Mouse (Mus musculus): ENCODE data around the gene Aldh16a1. TPM values are rescaled to one million over a fixed set of nuclear protein-coding genes. Genes with fewer than 3 reads are reported as not detected.

Gene Aldh16a1
- polyA plus RNA-seq, 1 experiment from 2014 or later: 49.1 TPM

DNA sequence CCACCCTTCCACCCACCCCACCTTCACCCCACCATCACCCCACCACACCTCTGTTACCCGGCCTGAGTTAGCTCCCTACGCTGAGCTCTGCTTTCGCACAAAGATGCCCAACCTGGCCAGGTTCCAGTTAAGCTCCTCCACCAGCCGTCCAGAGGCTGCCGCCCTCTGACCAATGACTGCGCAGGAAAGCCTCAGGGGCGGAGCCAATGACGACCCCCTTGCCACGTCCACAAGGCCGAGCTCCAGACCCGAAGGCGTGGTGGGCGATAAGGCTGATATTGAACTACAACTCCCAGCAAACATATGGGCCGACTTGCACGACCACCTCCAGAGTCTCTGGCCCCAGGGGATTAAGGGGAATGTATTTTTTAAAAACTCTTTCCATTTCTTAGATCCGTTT, 62.3 kb downstream of the Aldh16a1 start, which contains the start of gene Rcn3:
Rcn3 (minus strand) TSS at position 174 of the 400 bp plus-strand sequence.
- peak; percentile 94 for ATAC-seq (ENCODE audit: insufficient number of reproducible peaks, low FRiP score, low TSS enrichment, low read depth)
- H3K4me1 ChIP-seq: peaks cover 34% of the 10 kb centered on the region
- H3K4me2 ChIP-seq: peak within 1 kb of the TSS; percentile 61
- H3K9me3 ChIP-seq: no peaks in the 10 kb centered on the region
- peak within 1 kb of the TSS; percentile 74 for H3K9ac ChIP-seq
- H3K36me3 ChIP-seq: peaks cover 29% of the 10 kb centered on the region
- H3K27me3 ChIP-seq: no peaks in the 10 kb centered on the region
- peak within 1 kb of the TSS; percentile 93 for H3K27ac ChIP-seq
- WGBS: under 1% methylated on average over 16 of the region's 16 CpGs
- H3K4me3 ChIP-seq: peak within 1 kb of the TSS; percentile 61

DNA sequence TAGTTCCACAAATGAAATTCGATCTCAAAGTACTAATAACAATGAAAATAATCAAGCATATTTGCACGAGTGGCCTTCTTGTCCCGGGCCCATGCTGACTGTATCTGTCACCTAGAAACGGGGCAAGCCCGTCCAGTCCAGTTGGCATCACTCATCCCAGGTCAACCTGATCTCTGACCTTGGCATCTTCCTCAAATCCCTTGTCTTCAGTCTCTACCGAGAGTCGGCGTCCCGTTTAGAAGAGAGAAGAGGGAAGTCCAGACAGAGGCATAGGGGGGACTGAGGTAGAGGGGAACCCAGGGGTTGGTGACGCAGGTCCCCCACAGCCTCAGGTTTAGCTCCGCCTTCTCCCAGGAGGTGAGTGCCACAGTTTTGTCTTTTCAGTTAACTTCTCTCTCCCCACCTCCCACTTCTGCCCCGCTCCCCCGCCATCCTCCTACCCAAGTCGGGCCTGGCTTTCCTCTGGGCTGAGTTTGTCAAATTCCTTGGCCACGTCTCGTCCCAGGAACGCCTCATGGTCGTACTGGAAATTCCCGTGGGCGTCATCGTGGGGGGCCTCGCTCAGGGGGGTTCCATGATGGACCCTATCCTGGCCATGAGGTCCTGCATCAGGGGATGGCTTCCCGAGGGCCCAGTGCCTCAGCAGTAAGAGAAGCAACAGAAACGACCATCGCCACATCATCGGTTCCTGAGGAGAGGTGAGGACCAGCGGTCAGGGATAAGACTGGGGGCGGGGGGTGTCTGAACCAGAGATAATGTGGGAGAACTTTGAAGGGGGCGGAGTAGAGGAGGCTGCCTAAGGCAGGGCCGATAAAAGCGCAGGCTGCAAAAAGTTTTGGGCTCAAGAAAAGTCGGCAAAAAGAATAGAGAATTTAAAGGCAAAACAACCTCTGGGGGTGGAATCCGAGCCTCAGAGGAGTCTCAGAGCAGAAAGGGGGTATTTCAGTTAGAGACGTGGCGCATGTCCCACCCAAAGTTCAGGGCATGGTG, 63.1 kb downstream of the Aldh16a1 start:
- 8% methylated on average over 35 of the region's 35 CpGs for WGBS
- Histone ChIP-seq H3K4me1 (peaks cover 34% of the 10 kb centered on the region), H3K9me3 (no peaks in the 10 kb centered on the region), H3K9ac (peak overlapping the region; percentile 74), H3K27me3 (no peaks in the 10 kb centered on the region), H3K4me2 (peak overlapping the region; percentile 61), H3K4me3 (peak overlapping the region; percentile 61), H3K36me3 (peaks cover 33% of the 10 kb centered on the region), H3K27ac (peak overlapping the region; percentile 93)
- ATAC-seq (ENCODE audit: insufficient number of reproducible peaks, low FRiP score, low TSS enrichment, low read depth): 0 out of 2 replicates have a peak, but pooled peaks have one; percentile 49

MicroRNA genes within 50 kb of the gene (microRNA counts, 519-probe panel; counts per million panel counts)
- microRNA mmu-miR-150: 2,254 counts per million, percentile 43 among the panel's probes with 10 or more counts

Small RNA genes within 50 kb of the gene (microRNA-seq; reads per million reads assigned to microRNA genes)
- gene Mir150 (17.8 reads per million, percentile 32 among the genes with 10 or more reads in this experiment), gene Mir5121 (10.0 reads per million, percentile 25 among the genes with 10 or more reads in this experiment), gene Mir7055 (not detected)

Other genes with a start within 250 kb of the Aldh16a1 start
- 68.8 and 71.9 TPM in 2 replicates for gene Ap2a1, start 225.1 kb downstream of the Aldh16a1 start, polyA plus RNA-seq (2015; fragmentation: Nextera tagmentation; extraction: Ambion mirVana)
- 0.17 TPM in 1 of 2 replicates, not detected in the other for gene Tsks, start 211.4 kb downstream of the Aldh16a1 start, polyA plus RNA-seq (2015; fragmentation: Nextera tagmentation; extraction: Ambion mirVana)
- gene Cpt1c, start 179.7 kb downstream of the Aldh16a1 start, polyA plus RNA-seq (2015; fragmentation: Nextera tagmentation; extraction: Ambion mirVana): 27.9 and 28.3 TPM in 2 replicates
- 408 and 429 TPM in 2 replicates for gene Prmt1, start 168.0 kb downstream of the Aldh16a1 start, polyA plus RNA-seq (2015; fragmentation: Nextera tagmentation; extraction: Ambion mirVana)
- gene Irf3, start 156.9 kb downstream of the Aldh16a1 start, polyA plus RNA-seq (2015; fragmentation: Nextera tagmentation; extraction: Ambion mirVana): 101 and 105 TPM in 2 replicates
- gene Bcl2l12, start 155.9 kb downstream of the Aldh16a1 start, polyA plus RNA-seq (2015; fragmentation: Nextera tagmentation; extraction: Ambion mirVana): 58.8 and 59.4 TPM in 2 replicates
- gene Scaf1, start 138.2 kb downstream of the Aldh16a1 start, polyA plus RNA-seq (2015; fragmentation: Nextera tagmentation; extraction: Ambion mirVana): 34.8 TPM in 2 replicates
- 44.9 and 49.1 TPM in 2 replicates for gene Rras, start 136.6 kb downstream of the Aldh16a1 start, polyA plus RNA-seq (2015; fragmentation: Nextera tagmentation; extraction: Ambion mirVana)
- 9.3 and 11.5 TPM in 2 replicates for gene Prr12, start 101.7 kb downstream of the Aldh16a1 start, polyA plus RNA-seq (2015; fragmentation: Nextera tagmentation; extraction: Ambion mirVana)
- 63.0 and 70.3 TPM in 2 replicates for gene Nosip, start 92.2 kb downstream of the Aldh16a1 start, polyA plus RNA-seq (2015; fragmentation: Nextera tagmentation; extraction: Ambion mirVana)
- 23.1 and 25.1 TPM in 2 replicates for gene Prrg2, start 91.9 kb downstream of the Aldh16a1 start, polyA plus RNA-seq (2015; fragmentation: Nextera tagmentation; extraction: Ambion mirVana)
- gene Rcn3, start 62.4 kb downstream of the Aldh16a1 start, polyA plus RNA-seq (2015; fragmentation: Nextera tagmentation; extraction: Ambion mirVana): 653 and 714 TPM in 2 replicates
- 99.7 and 121 TPM in 2 replicates for gene Fcgrt, start 50.7 kb downstream of the Aldh16a1 start, polyA plus RNA-seq (2015; fragmentation: Nextera tagmentation; extraction: Ambion mirVana)
- 1,215 and 1,484 TPM in 2 replicates for gene Rps11, start 30.1 kb downstream of the Aldh16a1 start, polyA plus RNA-seq (2015; fragmentation: Nextera tagmentation; extraction: Ambion mirVana)
- 1,220 and 1,390 TPM in 2 replicates for gene Rpl13a, start 25.8 kb downstream of the Aldh16a1 start, polyA plus RNA-seq (2015; fragmentation: Nextera tagmentation; extraction: Ambion mirVana)
- gene Gm45713, start 18.4 kb downstream of the Aldh16a1 start, polyA plus RNA-seq (2015; fragmentation: Nextera tagmentation; extraction: Ambion mirVana): 0.65 TPM in 1 of 2 replicates, not detected in the other
- gene Flt3l, start 18.2 kb downstream of the Aldh16a1 start, polyA plus RNA-seq (2015; fragmentation: Nextera tagmentation; extraction: Ambion mirVana): 2.1 and 2.7 TPM in 2 replicates
- 76.3 and 84.6 TPM in 2 replicates for gene Pih1d1, start 281 bp downstream of the Aldh16a1 start, polyA plus RNA-seq (2015; fragmentation: Nextera tagmentation; extraction: Ambion mirVana)
- gene Slc17a7, start 9.4 kb upstream of the Aldh16a1 start, polyA plus RNA-seq (2015; fragmentation: Nextera tagmentation; extraction: Ambion mirVana): 0.12 and 0.24 TPM in 2 replicates
- not detected in 2 replicates for gene Gfy, start 25.0 kb upstream of the Aldh16a1 start, polyA plus RNA-seq (2015; fragmentation: Nextera tagmentation; extraction: Ambion mirVana)
- not detected in 2 replicates for gene Pth2, start 26.4 kb upstream of the Aldh16a1 start, polyA plus RNA-seq (2015; fragmentation: Nextera tagmentation; extraction: Ambion mirVana)
- 1.2 and 2.7 TPM in 2 replicates for gene Ccdc155, start 50.3 kb upstream of the Aldh16a1 start, polyA plus RNA-seq (2015; fragmentation: Nextera tagmentation; extraction: Ambion mirVana)
- gene Dkkl1, start 57.6 kb upstream of the Aldh16a1 start, polyA plus RNA-seq (2015; fragmentation: Nextera tagmentation; extraction: Ambion mirVana): 51.2 and 64.5 TPM in 2 replicates
- 131 and 134 TPM in 2 replicates for gene Tead2, start 61.2 kb upstream of the Aldh16a1 start, polyA plus RNA-seq (2015; fragmentation: Nextera tagmentation; extraction: Ambion mirVana)
- gene Cd37, start 84.5 kb upstream of the Aldh16a1 start, polyA plus RNA-seq (2015; fragmentation: Nextera tagmentation; extraction: Ambion mirVana): 3.8 and 5.1 TPM in 2 replicates
- 0.09 TPM in 1 of 2 replicates, not detected in the other for gene Slc6a16, start 86.5 kb upstream of the Aldh16a1 start, polyA plus RNA-seq (2015; fragmentation: Nextera tagmentation; extraction: Ambion mirVana)
- gene Slc6a21, start 122.9 kb upstream of the Aldh16a1 start, polyA plus RNA-seq (2015; fragmentation: Nextera tagmentation; extraction: Ambion mirVana): not detected in 2 replicates
- gene Trpm4, start 179.2 kb upstream of the Aldh16a1 start, polyA plus RNA-seq (2015; fragmentation: Nextera tagmentation; extraction: Ambion mirVana): 22.0 and 22.6 TPM in 2 replicates
- 6.5 and 15.1 TPM in 2 replicates for gene Hrc, start 180.7 kb upstream of the Aldh16a1 start, polyA plus RNA-seq (2015; fragmentation: Nextera tagmentation; extraction: Ambion mirVana)
- 7.8 and 9.1 TPM in 2 replicates for gene Ppfia3, start 212.4 kb upstream of the Aldh16a1 start, polyA plus RNA-seq (2015; fragmentation: Nextera tagmentation; extraction: Ambion mirVana)
- gene Lin7b, start 216.0 kb upstream of the Aldh16a1 start, polyA plus RNA-seq (2015; fragmentation: Nextera tagmentation; extraction: Ambion mirVana): 2.3 and 2.5 TPM in 2 replicates
- 199 and 204 TPM in 2 replicates for gene Snrnp70, start 241.2 kb upstream of the Aldh16a1 start, polyA plus RNA-seq (2015; fragmentation: Nextera tagmentation; extraction: Ambion mirVana)

Measured in limb, embryonic 15.5 days (tissue).